Mouse (Mus musculus): ENCODE results near the gene Zfp518a.

- no peak for TF ChIP-seq POLR2A (IDR thresholded peaks at IDR 0.05; ENCODE audit: insufficient read length, low read depth)
- TF ChIP-seq USF1 (IDR thresholded peaks at IDR 0.05; ENCODE audit: low read depth): no peak
- no peak for TF ChIP-seq POLR2AphosphoS2 (IDR thresholded peaks at IDR 0.05; ENCODE audit: insufficient read length, low read depth)
- no peak for TF ChIP-seq MYOG (IDR thresholded peaks at IDR 0.05; ENCODE audit: control insufficient read depth in 1 of 3, insufficient read depth in 1 of 3, insufficient read length in 2 of 3, low read depth in 2 of 3)
- TF ChIP-seq E2F4 (IDR thresholded peaks at IDR 0.05; ENCODE audit: insufficient read depth): no peak
- no peak for TF ChIP-seq CEBPB (IDR thresholded peaks at IDR 0.05; ENCODE audit: insufficient read depth, poor library complexity, severe bottlenecking)
- no peak for TF ChIP-seq TCF3 (IDR thresholded peaks at IDR 0.05; ENCODE audit: insufficient read length, low read depth)
- TF ChIP-seq MYOD1 (IDR thresholded peaks at IDR 0.05; ENCODE audit: control insufficient read depth in 1 of 3, insufficient read length in 2 of 3, low read depth in 2 of 3): no peak
- no peak for TF ChIP-seq MAX (IDR thresholded peaks at IDR 0.05; ENCODE audit: low read depth)
- TF ChIP-seq TCF12 (IDR thresholded peaks at IDR 0.05; ENCODE audit: insufficient read depth, poor library complexity, severe bottlenecking): no peak
Measured at GRCm38 (mm10) chr19:40943552-40943951, 49.0 kb downstream of the Zfp518a start.

All from myocyte (in vitro differentiated cells).